Mouse (Mus musculus) neural tube, embryonic 15.5 days (tissue): ENCODE data around the gene Trp63. TPM values are rescaled to one million over a fixed set of nuclear protein-coding genes. Genes with fewer than 3 reads are reported as not detected.

ENCODE experiments used
- ATAC-seq: fragments of 200-750 bp; cut with Nextera tagmentation; 2 replicates; pipeline ENCODE4 v1.8.0; 2017; ENCODE audit warnings: mild to moderate bottlenecking, moderate TSS enrichment, moderate library complexity; ENCODE audit not compliant: low FRiP score
- H3K27ac ChIP-seq: fragments of 300-500 bp; sonication (generic); replicated peaks from 2 replicates; pipeline ENCODE4 v1.5.1; 2015; ENCODE audit warnings: mild to moderate bottlenecking, inconsistent platforms
- H3K27me3 ChIP-seq: fragments of 300-500 bp; sonication (generic); replicated peaks from 2 replicates; pipeline ENCODE4 v1.6.1; 2015; ENCODE audit warnings: inconsistent platforms
- H3K36me3 ChIP-seq: fragments of 300-500 bp; sonication (generic); 2 replicates; pipeline ENCODE4 v1.6.1; 2015; ENCODE audit warnings: inconsistent platforms
- H3K4me1 ChIP-seq: fragments of 300-500 bp; sonication (generic); 2 replicates; pipeline ENCODE4 v1.6.1; 2015; ENCODE audit warnings: inconsistent platforms
- H3K4me2 ChIP-seq: fragments of 300-500 bp; sonication (generic); 2 replicates; pipeline ENCODE4 v1.6.1; 2015; ENCODE audit warnings: inconsistent platforms, mild to moderate bottlenecking, moderate library complexity
- H3K4me3 ChIP-seq: fragments of 300-500 bp; sonication (generic); replicated peaks from 2 replicates; pipeline ENCODE4 v1.5.1; 2015; ENCODE audit warnings: mild to moderate bottlenecking, inconsistent platforms
- H3K9ac ChIP-seq: fragments of 300-500 bp; sonication (generic); replicated peaks from 2 replicates; pipeline ENCODE4 v1.6.1; 2015; ENCODE audit warnings: mild to moderate bottlenecking, inconsistent platforms
- H3K9me3 ChIP-seq: fragments of 300-500 bp; sonication (generic); replicated peaks from 2 replicates; pipeline ENCODE4 v1.6.1; 2016; ENCODE audit warnings: inconsistent platforms
- WGBS: fragments of 180-500 bp; shearing (Covaris S2); methylation state at CpG from one replicate; pipeline ENCODE4 v1.1.7; 2015; ENCODE audit warnings: mixed read lengths; 5-methylcytosine and 5-hydroxymethylcytosine counted together
- polyA plus RNA-seq: library from polyadenylated mRNA; unstranded; fragments of >200 nt; fragmentation: Nextera tagmentation; extraction: Ambion mirVana; gene quantifications from 2 replicates; pipeline ENCODE4 v1.2.1, GENCODE M21; 2015

Trp63 gene
- polyA plus RNA-seq, 1 experiment from 2014 or later: 0.14 TPM

DNA sequence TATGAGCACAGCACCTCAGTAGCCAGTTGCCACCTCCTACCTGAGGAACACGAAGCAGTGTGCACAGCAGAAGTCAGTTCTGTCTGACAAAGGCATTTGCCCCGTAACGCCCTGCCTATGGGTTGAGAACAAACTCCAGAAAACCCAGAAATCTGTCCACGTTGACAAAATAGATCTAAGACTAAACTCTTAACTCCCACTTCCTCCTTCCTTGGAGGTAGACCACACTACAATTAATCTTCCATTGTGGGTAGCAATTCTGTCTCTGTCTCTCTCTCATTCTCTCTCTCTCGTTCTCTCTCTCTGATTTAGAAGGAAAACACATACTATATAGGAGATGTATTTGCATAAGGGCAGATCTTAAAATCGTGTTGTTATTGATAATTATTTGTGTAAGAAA, 159.4 kb downstream of the Trp63 start:
- Histone ChIP-seq H3K4me2 (no peak overlapping the region), H3K36me3 (no peaks in the 10 kb centered on the region), H3K27ac (no peak overlapping the region), H3K4me3 (no peak overlapping the region), H3K9ac (no peak overlapping the region), H3K27me3 (no peaks in the 10 kb centered on the region), H3K4me1 (no peaks in the 10 kb centered on the region), H3K9me3 (no peaks in the 10 kb centered on the region)
- WGBS: 86% methylated on average over 6 of the region's 6 CpGs
- no peak for ATAC-seq

DNA sequence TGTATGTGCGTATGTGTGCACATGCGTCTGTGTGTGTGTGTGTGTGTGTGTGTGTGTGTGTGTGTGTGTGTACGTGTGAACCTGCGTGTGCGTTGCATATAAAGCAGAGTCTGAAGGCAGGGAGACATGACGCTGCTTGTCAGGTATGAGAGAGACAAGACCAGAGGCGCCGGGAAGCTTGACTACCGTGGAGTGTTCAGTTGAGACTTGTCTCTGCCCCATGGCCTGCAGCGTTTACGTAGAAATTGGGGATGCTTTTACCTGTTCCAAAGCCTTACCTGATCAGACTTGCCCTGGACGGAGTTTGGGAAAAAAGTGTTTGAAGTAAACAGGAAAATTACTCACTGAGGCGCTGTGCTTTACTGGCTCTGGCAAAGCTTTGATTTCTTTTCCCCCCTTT, 160.1 kb downstream of the Trp63 start:
- Histone ChIP-seq H3K27me3 (no peaks in the 10 kb centered on the region), H3K4me1 (no peaks in the 10 kb centered on the region), H3K36me3 (no peaks in the 10 kb centered on the region), H3K9me3 (no peaks in the 10 kb centered on the region), H3K4me2 (no peak overlapping the region), H3K27ac (no peak overlapping the region), H3K9ac (no peak overlapping the region), H3K4me3 (no peak overlapping the region)
- 94% methylated on average over 13 of the region's 13 CpGs for WGBS
- ATAC-seq: no peak

DNA sequence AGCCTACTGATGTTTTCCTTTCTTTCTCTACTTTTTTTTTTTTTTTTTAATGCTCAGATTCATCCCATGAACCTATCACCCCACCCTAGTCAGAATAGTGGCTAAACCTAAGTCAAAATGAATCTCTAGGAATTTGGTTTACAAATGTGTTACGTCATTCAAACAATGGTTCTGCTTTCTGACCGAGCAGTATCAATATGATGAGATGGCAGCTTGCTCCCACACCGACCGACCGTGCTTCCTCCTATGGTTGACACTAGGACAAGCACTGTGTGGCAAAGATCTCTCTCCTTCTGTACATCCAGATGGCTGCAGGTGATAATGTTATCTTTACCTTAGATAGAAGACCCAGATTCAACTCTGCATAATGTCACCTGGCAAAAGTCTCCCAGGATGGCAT, 163.0 kb downstream of the Trp63 start:
- no peak overlapping the region for H3K9ac ChIP-seq
- ATAC-seq: no peak
- no peaks in the 10 kb centered on the region for H3K27me3 ChIP-seq
- no peak overlapping the region for H3K4me3 ChIP-seq
- 89% methylated on average over 5 of the region's 5 CpGs for WGBS
- H3K4me1 ChIP-seq: no peaks in the 10 kb centered on the region
- H3K9me3 ChIP-seq: no peaks in the 10 kb centered on the region
- H3K4me2 ChIP-seq: no peak overlapping the region
- no peak overlapping the region for H3K27ac ChIP-seq
- H3K36me3 ChIP-seq: no peaks in the 10 kb centered on the region

DNA sequence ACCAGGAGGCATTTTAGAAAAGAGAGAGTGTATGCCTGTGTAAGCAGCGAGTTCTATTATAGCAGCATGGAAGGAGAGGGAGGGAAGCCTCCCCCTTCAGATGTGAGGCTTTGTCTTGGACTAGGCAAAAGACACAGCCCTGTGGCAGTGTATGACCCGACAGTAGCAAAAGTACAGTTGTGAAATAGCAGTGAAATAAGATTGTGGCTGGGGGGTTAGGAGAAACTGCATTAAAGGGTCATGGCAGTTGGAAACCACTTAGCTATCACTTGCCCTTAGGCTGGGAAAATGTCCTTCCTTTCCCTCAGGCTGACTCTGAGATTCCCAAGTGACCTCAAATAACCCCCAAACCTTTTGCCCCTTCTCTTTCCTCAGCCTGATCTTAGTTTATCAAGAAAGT, 164.9 kb downstream of the Trp63 start:
- Histone ChIP-seq H3K4me3 (no peak overlapping the region), H3K4me1 (no peaks in the 10 kb centered on the region), H3K27ac (no peak overlapping the region), H3K9me3 (no peaks in the 10 kb centered on the region), H3K9ac (no peak overlapping the region), H3K27me3 (no peaks in the 10 kb centered on the region), H3K36me3 (no peaks in the 10 kb centered on the region), H3K4me2 (no peak overlapping the region)
- WGBS: 69% methylated on average over 2 of the region's 2 CpGs
- ATAC-seq: no peak

DNA sequence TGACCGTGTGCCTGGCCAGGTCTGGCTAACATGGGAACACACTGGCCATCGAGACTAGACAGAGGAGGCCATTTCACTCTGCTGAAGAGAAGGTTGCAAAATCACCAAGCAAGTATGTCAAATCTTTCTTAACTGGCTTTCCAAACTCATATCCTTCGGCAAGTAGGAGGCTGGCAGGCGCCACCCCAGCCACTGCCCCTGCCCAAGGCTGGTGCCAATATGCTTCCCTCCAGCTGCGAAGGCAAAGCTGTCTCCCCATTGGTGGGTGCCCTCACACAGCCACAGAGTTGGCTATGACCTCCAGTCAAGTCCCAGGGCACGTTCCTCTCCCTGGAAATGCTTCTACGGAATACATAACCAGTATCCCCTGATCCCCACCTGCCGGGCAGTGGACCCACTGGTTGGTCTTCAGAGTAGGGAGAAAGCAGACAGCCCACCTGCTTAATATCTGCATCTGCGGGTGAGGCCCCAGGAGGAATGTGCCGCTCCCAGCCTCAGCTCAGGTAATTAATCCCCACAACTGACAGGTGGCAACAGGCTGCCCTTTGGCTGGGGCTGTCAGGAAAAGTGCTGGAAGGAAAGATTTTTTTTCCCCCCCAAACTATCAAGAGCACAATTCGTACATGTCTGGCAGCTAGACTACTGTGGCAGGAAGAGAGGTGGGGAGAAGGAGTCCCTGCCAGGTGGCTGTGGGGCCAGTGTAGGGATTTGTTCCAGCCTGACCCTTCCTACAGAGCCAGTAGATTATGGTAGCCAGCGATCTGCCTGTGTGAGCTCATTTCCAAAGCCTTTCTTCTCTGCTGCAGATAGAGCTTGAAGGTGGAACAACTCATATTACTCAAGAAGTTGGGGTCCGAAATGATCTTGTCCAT, 166.3 kb downstream of the Trp63 start:
- H3K36me3 ChIP-seq: no peaks in the 10 kb centered on the region
- H3K4me2 ChIP-seq: no peak overlapping the region
- no peaks in the 10 kb centered on the region for H3K4me1 ChIP-seq
- H3K9ac ChIP-seq: no peak overlapping the region
- no peaks in the 10 kb centered on the region for H3K9me3 ChIP-seq
- 80% methylated on average over 13 of the region's 13 CpGs for WGBS
- no peak overlapping the region for H3K27ac ChIP-seq
- no peak for ATAC-seq
- no peak overlapping the region for H3K4me3 ChIP-seq
- no peaks in the 10 kb centered on the region for H3K27me3 ChIP-seq

DNA sequence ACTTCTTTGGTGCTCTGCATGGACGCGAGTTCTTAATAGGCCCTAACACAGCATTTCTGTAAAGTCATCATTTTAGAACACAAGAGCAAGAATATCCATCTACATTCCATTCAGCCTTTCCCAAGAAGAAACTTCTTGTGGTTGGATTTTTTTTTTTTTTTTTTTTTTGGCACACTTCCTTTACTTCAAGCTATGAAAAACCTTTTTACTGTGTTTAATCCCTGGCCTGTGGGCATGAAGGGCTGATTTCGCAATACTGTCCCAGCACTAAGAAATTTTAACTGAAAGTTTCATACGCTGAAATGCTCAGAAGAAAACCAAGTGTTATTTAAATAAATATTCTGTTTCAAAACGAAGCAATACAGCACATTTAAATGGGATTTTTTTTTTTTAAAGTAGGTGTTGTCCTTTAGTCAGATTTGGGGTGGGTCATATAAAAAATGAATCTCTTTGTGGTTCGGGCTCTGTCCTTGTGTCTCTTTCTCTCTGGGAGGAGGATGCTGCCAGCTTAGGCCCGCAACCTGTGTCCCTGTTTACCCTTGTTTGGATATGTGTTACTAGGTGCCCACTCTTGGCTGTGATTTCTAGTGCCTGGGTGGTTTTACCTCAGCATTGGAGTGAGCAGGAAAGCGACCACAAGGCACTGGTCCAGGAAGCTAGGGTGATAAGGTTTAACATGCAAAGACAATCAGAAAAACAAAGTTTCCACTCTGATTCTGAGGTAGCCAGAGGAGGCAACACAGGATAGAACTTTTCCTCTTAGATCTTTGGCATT, 177.4 kb downstream of the Trp63 start:
- Histone ChIP-seq H3K4me1 (no peaks in the 10 kb centered on the region), H3K4me3 (no peak overlapping the region), H3K27me3 (no peaks in the 10 kb centered on the region), H3K4me2 (no peak overlapping the region), H3K9ac (no peak overlapping the region), H3K9me3 (no peaks in the 10 kb centered on the region), H3K36me3 (no peaks in the 10 kb centered on the region), H3K27ac (no peak overlapping the region)
- no peak for ATAC-seq
- WGBS: 88% methylated on average over 8 of the region's 8 CpGs

DNA sequence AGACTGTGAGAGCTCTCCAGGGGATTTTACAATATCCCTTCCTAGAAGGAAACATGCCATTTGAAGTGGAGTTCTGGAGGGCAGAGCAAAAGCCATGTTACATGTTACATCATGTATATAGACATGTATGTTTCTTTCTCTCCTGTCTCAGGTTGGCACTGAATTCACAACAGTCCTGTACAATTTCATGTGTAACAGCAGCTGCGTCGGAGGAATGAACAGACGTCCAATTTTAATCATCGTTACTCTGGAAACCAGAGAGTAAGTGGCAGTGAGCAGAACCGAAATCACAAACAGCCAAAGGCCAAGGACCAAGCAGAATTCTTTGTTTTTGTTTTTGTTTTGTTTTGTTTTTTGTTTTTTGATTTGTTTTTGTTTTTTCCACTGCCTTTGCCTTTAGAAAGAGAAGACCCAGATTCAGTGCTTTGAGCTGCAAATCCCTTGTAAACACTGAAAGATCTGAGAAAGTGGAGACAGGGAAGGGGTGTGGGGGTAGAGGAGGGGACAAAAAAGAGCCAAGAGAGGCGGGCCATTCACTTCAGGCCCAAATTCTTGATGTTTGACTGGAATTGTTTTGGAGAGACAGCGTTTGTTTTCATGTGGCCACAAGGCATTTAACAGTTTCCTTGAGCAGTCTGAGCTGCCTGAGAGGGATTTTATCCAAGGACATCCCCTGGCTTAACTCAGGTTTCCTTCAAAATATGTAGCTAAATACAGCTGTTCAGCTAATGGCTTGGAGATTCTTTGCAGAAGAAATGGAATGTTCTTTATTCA, 181.7 kb downstream of the Trp63 start:
- H3K4me3 ChIP-seq: no peak overlapping the region
- H3K9ac ChIP-seq: no peak overlapping the region
- ATAC-seq: no peak
- H3K36me3 ChIP-seq: no peaks in the 10 kb centered on the region
- no peak overlapping the region for H3K27ac ChIP-seq
- no peak overlapping the region for H3K4me2 ChIP-seq
- no peaks in the 10 kb centered on the region for H3K4me1 ChIP-seq
- 59% methylated on average over 7 of the region's 7 CpGs for WGBS
- no peaks in the 10 kb centered on the region for H3K27me3 ChIP-seq
- no peaks in the 10 kb centered on the region for H3K9me3 ChIP-seq

DNA sequence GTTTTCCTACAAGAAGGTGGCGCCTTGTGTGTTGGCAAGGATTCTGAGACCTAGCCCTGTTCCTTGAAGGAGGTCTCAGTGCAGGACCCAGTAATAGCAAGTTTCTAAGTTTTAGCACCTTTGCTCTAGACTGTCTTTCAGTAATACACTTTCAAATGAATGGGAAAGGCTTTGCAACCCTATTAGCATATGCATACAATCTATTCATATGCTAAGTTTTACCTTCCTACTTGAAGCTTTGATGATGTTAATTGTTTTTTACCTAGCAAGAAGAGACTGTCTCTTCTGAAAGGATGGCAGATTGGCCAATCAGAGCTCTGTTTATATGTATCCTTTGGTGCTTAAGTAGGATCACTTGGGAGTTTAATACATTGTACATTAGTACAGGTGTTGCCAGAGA, 187.9 kb downstream of the Trp63 start:
- no peaks in the 10 kb centered on the region for H3K27me3 ChIP-seq
- WGBS: 86% methylated on average over 1 of the region's 1 CpGs
- H3K9me3 ChIP-seq: no peaks in the 10 kb centered on the region

DNA sequence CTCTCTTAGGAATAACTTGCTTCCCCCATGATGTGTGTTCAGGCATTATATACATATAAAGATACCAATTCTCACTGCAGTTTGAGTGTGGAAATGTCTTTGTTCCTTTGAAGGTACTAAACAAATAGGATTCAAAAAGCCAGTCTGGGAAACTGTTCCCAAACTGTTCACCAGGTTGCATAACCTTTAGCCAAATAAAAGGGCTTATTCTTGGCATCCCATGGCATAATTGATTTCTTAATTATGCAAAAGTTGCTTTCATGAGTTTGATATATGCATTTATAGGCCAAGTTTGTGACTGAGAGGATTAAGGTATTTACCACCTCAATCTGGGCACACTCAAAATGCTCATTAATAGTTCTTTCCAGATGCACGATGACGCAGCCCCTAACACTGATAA, 192.1 kb downstream of the Trp63 start:
- 93% methylated on average over 2 of the region's 2 CpGs for WGBS
- H3K36me3 ChIP-seq: no peaks in the 10 kb centered on the region
- no peaks in the 10 kb centered on the region for H3K9me3 ChIP-seq
- H3K4me2 ChIP-seq: no peak overlapping the region
- H3K9ac ChIP-seq: no peak overlapping the region
- no peaks in the 10 kb centered on the region for H3K27me3 ChIP-seq
- no peaks in the 10 kb centered on the region for H3K4me1 ChIP-seq
- H3K4me3 ChIP-seq: no peak overlapping the region
- H3K27ac ChIP-seq: no peak overlapping the region
- no peak for ATAC-seq

More for the DNA sequence above, 187.9 kb downstream of the Trp63 start:
- no peak overlapping the region for H3K27ac ChIP-seq
- no peak for ATAC-seq
- no peak overlapping the region for H3K4me3 ChIP-seq
- H3K9ac ChIP-seq: no peak overlapping the region
- H3K4me1 ChIP-seq: no peaks in the 10 kb centered on the region
- H3K36me3 ChIP-seq: no peaks in the 10 kb centered on the region
- H3K4me2 ChIP-seq: no peak overlapping the region

DNA sequence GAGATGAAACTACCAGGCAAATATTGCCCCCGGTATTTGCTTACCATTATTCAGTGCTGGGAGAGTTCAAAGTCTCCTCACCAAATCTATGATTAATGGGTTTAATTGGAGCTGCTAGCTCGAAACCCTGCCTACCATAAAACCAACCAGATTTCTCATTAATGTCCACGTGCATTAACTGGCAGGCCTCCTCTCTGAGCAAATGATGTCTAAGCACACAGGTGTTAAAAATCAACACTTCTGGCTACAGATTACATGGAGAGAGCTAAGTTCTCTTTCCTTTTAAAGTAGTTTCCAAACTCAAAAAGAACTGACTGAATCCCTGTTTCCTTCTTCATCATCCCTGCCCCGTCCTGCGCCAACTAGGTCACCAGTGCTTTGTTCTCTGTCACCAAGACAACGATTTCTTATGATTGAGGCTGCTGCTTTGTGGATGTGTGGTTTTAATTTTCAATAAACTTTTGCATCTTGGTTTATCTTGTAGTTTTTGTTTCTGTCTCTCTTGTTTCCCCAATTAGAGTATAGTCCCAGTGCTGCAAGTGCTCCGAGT, 193.9 kb downstream of the Trp63 start:
- Histone ChIP-seq H3K27ac (no peak overlapping the region), H3K4me1 (no peaks in the 10 kb centered on the region), H3K4me2 (no peak overlapping the region), H3K36me3 (no peaks in the 10 kb centered on the region), H3K4me3 (no peak overlapping the region), H3K9ac (no peak overlapping the region), H3K9me3 (no peaks in the 10 kb centered on the region), H3K27me3 (no peaks in the 10 kb centered on the region)
- WGBS: 80% methylated on average over 7 of the region's 7 CpGs
- no peak for ATAC-seq

DNA sequence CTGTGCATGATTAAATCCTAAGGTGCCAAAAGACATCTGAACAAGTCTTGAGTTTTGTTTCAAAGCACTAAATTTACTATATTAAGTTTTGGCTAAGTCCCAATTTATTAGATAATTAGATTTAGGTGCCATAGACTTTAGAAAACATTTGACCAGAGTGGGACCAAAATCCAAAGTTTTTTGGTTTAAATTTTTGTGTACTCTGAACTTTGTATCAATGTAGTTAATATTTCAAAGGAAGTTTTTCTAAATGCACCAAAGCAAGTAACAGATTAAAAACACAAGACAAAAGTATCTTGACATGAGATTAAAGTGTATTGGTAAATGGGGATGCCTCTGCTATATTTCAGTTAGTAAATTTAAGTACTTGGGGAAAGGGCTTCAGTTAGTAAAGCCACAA, 194.6 kb downstream of the Trp63 start:
- Histone ChIP-seq H3K27me3 (no peaks in the 10 kb centered on the region), H3K27ac (no peak overlapping the region), H3K9ac (no peak overlapping the region), H3K9me3 (no peaks in the 10 kb centered on the region), H3K4me1 (no peaks in the 10 kb centered on the region), H3K36me3 (no peaks in the 10 kb centered on the region), H3K4me3 (no peak overlapping the region), H3K4me2 (no peak overlapping the region)
- no peak for ATAC-seq
